Mouse (Mus musculus): ENCODE data around the gene Bdh1. TPM values are rescaled to one million over a fixed set of nuclear protein-coding genes. Genes with fewer than 3 reads are reported as not detected.

The Bdh1 gene
- polyA plus RNA-seq, 1 experiment from 2014 or later, result 3.1 TPM

DNA sequence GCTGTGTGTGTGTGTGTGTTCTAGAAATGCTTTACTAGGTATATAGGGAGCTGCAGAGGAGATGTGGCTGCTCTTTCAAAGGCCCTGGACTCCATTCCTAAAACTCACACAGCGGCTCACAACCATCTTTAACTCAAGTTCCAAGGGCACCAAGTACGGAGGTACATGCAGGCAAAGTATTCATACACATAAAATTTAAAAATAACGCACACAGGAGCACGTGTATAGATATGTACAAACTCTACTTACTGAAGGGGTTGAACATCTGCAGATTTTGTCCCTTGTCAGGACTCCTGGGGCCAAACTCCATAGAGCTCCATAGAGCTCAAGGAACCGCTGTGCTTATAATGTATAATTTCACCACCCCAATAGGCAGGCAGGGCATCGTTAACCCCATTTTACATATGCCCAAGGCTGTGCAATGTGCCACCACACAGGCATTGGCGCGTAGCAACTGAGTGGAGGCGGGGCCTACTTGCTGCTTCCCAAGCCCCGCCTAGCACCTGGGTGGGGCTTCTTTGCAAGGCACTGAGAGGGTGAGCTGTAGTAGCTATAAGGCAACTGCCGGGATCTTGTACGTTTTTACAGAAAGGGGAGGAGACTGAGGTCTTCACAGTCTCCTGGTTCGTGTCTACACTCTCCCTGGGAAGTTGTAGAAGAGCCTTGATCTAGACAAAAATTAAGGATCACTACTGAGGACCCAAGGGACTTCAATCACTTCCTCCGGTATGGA, 85.9 kb downstream of the Bdh1 start:
- 41% methylated on average over 14 of the region's 14 CpGs for WGBS
- no peak overlapping the region for H3K9ac ChIP-seq
- H3K4me2 ChIP-seq, result peak overlapping the region; percentile 40; the same call in 1 of the 2 replicates
- DNase-seq, result peak; percentile 76
- H3K36me3 ChIP-seq (ENCODE audit: insufficient read depth), result no peaks in the 10 kb centered on the region
- peak overlapping the region; percentile 51; the same call in 1 of the 2 replicates for H3K27ac ChIP-seq (ENCODE audit: low read depth)
- 0 out of 2 replicates have a peak, but pooled peaks have one; percentile 15 for ATAC-seq (ENCODE audit: insufficient read depth)
- no peak overlapping the region for H3K4me3 ChIP-seq (ENCODE audit: low read depth, low read length)
- H3K9me3 ChIP-seq (ENCODE audit: low read depth, low read length), result no peaks in the 10 kb centered on the region
- TF ChIP-seq CTCF (IDR thresholded peaks at IDR 0.05; ENCODE audit: low read depth), result no peak
- H3K27me3 ChIP-seq (ENCODE audit: insufficient read depth, low read length), result no peaks in the 10 kb centered on the region
- peaks cover 22% of the 10 kb centered on the region for H3K4me1 ChIP-seq (ENCODE audit: insufficient read depth)

Other genes starting within 250 kb of the Bdh1 start
- gene Acap2, start 221.0 kb upstream of the Bdh1 start, polyA plus RNA-seq (2014; fragmentation: Nextera tagmentation; extraction: Ambion mirVana), result 32.2 and 33.0 TPM in 2 replicates
- 102 and 104 TPM in 2 replicates for gene Ppp1r2, start 147.0 kb upstream of the Bdh1 start, polyA plus RNA-seq (2014; fragmentation: Nextera tagmentation; extraction: Ambion mirVana)
- not detected in 2 replicates for gene Apod, start 107.5 kb upstream of the Bdh1 start, polyA plus RNA-seq (2014; fragmentation: Nextera tagmentation; extraction: Ambion mirVana)
- 28.0 and 31.9 TPM in 2 replicates for gene Dlg1, start 241.2 kb downstream of the Bdh1 start, polyA plus RNA-seq (2014; fragmentation: Nextera tagmentation; extraction: Ambion mirVana)